Mouse (Mus musculus): ENCODE results near the gene Guca2b.
"Not testable (repeated sequence)": the region's sequence is repeated elsewhere in the genome, so short reads cannot be mapped to it uniquely, and the experiment has no call there.

Guca2b gene

DNA sequence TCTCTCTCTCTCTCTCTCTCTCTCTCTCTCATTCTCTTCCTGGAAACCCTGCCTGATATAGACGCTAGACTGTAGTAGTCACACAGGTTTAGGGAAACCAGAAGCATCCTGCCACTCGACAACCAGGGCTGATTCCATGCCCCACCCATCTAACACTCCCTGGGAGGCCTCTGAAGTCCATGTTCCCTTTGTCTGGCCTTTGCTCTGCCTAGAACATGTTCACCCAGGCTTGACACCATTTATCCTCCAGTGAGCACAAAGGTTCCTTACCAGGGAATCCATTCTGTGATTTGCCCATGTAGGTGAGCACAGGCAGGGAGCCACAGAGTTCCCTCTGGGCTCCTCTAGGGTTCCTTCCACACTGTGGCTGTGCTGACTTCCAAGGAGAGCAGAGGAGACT is 508 bp downstream of the Guca2b start:
- CTCF ChIA-PET, result no interaction called here

DNA sequence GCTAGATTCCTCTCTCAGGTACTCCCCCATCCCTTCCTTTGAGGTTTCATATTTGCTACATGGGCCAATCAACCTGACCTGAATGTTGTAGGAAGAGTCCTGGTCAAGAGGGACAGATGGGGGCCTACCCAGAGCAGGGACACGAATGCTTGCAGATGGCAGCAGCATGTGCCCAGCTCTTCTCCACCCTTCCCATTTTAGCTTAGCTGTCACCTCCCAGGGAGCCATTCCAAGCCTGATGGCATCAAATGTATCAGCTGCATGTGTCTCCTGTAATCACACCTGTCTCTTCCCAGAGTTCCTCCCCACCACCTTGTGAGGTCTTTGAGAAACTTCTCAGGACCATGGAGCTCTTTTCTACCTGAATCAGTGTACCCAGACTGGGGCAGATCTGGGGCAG is 1.7 kb downstream of the Guca2b start:
- CTCF ChIA-PET, result no interaction called here

DNA sequence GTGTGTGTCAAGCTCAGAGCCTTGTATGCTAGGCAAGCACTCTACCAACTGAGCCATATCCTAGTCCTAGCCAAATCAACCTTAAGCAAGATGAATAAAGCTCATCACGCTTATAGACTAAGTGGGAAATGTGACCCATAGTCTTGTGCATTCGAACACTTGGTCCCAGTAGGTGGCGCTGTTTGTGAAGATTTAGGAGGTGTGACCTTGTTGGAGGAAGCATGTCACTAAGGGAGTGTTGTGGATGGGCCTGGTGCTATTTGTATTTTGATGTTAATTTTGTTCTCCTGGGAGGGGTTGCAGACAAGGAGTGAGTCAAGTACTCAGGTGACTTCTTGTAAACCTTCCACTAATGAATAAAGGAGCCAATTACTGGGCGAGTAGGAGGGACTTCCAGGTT is 16.1 kb downstream of the Guca2b start:
- CTCF ChIA-PET, result no interaction called here

DNA sequence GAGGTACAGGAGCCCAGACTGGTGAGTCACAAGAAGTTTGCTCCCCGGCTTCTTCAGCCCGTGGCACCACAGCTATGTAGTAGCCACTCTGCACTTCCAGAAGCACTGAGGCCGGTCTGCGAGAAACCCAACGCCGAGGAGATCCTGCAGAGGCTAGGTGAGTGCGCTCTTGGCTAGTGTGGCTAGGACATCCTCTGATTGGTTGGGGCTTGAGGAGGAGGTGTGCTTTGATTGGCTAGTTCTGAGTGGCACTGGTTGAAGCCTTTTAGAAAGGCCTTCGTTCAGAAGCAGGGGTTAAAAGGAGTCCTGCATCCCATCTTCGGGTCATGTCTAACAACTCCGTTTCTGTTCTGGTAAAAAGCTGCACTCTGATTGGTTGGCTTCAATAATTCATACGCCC is 20.1 kb downstream of the Guca2b start:
- CTCF ChIA-PET, result no interaction called here

DNA sequence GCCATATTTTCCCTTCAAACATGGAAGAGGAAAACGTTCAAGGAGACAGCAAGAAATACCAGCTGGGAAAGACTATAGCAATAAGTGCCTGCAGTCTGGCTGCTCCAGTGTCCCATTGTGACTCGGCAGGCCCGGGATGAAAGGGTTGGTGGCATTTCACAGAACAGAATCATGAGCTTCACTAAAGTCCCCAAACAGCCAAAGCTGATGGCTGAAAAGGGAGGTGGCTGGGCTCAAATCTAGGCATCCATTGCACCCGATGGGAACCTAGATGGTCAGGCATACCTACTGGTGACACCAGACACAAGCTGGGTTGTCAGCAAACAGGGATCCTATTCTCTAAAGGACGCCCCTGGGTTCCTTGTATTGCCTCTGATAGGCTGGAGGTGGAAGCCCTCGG is 20.8 kb downstream of the Guca2b start:
- CTCF ChIA-PET, result no interaction called here

DNA sequence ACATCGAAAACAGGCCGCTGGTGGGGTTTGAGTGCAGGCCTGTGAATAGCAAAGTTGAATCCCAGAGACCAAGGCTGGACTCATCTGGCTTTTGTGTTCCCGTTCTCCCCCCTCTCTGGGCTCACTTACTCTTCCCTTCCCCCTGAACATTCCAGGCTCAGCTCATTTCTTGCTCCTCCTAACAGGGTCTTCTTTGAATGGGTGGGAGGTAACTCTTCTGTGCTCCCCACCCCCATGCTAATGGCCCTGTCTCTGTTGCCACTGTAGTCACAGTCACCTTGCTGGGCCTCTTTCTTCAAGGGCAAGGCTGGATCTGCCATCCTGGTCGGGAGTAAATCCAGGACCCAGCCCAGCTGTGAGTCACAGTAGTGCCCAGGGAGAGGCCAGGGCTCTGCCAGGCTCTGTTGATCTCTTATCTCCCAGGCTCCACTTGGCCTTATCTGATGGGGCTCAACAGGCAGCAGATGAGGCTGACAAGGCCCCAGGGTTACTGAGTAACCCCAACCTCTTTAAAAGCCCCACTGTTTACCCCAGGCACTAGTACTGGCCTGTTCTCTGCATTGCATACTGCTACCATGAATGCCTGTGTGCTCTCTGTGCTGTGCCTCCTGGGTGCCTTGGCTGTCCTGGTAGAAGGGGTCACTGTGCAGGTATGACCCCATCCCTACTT is 21.4 kb downstream of the Guca2b start, which contains the start of gene Guca2a:
TSS of gene Guca2a (plus strand) at position 529 of the 670 bp plus-strand sequence.
- CTCF ChIA-PET, result no interaction called here

DNA sequence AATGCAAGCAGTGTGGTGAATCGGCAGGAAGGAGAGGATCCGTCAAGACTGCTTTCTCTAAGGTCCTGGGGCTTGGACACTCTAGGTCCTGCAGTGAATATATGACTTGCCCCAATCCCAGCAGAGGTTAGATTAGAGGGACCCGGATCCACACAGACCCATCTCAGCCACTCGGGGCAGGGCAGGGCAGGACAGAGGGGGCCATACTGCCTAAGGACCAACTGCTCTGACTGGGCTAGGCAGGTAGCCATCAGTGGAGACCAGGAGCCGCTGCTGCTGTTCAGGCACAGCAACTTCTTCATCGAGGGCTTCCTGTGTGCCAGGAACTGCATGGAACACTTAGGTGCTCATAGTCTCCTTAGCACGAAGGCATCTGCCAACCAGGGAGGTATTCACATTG is 22.0 kb downstream of the Guca2b start:
- CTCF ChIA-PET, result no interaction called here

DNA sequence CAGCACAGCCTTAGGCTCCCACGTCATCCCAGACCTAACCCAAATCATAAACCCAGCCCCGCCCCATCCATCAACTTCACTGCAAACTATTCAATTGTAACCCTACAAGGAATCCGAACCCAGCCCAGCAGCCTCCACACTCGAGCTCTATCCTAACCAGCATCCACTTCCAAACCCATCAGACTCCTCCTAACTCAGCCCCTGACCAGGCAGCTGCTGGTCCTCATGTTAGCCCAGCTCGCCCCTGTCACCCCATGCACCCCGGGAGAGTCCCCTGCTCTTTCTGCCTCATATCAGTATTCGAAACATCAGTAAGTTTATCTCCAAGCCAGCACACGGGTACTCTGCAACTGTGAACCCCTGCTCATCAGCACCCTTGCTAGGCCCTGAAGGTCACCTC is 23.1 kb downstream of the Guca2b start:
- CTCF ChIA-PET, result no interaction called here

DNA sequence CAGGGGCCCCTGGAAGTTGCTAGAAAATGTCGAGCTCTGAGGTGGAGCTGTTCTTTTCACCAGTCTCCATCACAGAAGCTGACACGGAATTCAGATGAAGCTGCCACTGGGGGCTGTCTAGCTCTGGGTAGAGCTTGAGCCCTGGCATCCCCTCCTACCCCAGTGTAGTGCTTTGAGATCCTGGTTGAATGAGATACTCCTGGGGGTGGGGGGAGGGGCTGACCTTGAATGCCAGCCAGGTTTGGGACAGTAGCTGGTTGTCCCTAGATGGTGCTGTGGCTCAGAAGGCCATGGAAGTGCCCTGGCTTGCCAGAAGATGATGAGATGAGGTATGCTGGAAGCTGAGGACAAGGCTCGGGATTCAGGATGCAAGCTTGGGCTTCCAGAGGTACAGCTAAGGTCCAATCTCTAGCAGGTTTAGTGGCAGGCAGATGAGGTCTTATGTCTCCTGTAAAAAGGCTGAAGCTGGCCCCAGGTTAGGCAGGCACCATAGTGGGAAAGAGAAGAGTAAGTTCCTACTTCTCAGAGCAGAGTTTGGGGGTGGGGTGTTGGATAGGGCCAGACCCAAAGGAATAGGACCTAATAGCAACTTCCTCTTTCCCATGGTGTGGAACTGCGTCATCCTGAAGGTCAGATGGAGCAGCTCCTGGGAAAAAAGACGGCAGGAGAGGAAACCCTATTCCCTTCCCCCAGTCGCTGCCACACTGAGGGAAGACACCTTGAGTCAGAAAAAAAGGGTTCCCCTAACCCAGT is 23.7 kb downstream of the Guca2b start:
- CTCF ChIA-PET, result interaction anchor here (0.6 kb wide), 2 partner anchors 49 to 1549 kb away, joined by 5 to 6 read pairs; no protein-coding TSS in a partner anchor

DNA sequence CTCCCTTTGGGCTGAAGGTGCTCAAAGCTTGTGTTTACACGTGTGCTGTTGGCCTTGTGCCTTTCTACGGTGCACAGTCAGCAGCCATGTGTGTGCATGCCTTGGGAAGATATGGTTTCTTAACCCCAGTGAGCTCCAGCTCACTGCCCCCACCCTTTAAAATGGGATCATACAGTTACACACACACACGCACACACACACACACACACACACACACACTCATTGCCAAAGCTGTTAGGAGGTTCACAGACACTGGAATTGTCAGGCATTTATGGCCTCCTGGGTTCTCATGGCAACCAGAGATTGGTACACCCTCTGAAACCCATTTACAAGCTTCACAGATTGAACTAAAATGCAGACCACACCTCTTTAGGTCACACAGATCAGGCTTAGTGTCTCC is 24.8 kb downstream of the Guca2b start:
- CTCF ChIA-PET, result no interaction called here

DNA sequence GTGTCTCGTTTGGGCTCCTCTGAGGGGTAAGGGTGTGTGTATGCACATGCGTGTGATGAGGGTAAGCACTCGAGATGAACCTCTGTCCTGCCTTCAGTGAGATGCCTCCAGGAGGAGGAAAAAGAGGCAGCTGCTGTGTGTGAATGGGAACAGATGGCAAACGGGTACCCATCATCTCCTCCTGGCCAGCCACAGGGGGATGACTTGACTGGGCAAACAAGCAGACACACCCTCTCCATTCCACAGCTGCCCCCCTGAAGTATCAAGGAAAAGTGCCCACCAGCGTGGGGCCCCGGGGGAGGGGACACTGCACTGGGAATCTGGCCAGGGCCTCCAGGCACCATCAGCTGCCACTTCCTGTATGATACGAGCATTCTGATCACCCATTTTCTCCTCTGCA is 25.4 kb downstream of the Guca2b start:
- CTCF ChIA-PET, result no interaction called here

DNA sequence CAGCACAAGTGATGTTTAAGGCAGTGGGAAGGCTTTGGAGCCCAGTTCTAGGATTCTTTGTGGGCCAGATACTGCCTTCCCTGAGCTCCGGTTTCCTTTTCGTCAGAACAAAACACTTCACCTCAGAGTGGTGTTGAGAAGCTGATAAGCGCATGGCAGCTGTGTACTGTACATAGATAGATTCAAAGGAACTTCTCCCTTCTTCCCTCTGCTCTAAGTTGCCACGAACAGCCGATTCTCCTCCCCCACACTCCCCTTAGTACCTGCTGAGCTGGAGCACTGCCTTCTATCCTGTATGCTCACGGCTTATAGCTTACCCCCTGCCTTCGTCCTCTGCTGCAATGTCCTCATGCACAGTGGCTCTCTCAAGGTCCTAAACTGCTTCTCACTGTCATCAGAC is 26.0 kb downstream of the Guca2b start:
- CTCF ChIA-PET, result no interaction called here

DNA sequence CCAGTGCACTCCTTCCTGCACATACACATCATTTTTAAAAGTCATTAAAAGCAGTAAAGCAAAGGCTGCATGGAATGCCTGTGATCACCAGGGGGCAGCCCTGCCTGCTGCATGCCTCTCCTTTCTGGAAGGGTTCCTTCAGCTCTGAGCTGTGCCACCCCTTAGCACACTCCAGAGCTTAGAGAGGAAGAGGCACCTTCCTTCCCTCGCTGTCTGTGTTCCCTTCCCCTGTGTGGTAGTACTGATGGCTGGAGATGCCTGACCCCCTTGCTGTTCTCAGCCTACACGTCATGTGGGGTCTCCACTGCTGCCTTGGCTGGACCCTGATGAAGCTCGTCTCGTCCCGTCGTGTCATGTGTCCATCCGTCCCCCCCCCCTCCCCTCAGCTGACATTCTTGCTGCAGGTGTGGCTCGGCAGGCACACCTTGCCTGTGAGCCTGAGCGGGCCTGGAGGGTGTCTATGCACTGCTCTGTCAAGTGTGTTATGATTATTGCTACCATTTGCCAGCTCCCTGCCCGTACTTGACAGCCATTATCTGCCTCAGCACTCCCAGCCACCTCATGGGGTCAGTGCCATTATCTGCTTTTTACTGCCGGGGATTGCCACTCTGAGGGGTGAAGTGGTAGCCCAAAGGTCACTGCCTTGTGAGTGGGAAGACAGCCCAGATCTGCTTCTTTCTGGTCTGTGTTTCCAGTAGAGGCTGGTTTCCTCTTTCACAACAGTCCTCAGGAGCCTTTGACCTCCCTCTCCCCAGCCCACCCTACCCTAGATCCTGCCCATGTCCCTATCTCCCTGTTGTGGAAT is 27.4 kb downstream of the Guca2b start:
- CTCF ChIA-PET, result interaction anchor here (0.7 kb wide), 1 partner anchor 735 kb away, joined by 10 read pairs; no protein-coding TSS in a partner anchor

DNA sequence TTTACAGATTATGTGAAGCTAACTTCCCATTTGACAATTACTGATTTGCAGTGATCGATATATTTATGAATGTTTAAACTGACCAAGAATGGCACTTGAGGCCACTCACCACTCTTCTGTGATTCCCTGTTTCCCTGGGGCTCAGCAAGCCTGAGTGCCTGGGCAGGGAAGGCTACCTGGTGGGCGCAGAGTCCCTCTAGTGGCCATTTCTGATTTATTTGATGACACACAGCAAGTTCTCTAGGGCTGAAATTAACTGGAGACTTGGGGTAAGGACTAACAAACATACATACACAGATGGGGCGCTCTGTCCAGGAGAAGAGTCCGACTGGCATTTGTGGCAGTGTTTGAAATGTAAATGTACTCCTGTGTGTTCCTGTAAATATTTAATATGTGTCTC is 30.4 kb downstream of the Guca2b start:
- CTCF ChIA-PET, result not testable (repeated sequence)

DNA sequence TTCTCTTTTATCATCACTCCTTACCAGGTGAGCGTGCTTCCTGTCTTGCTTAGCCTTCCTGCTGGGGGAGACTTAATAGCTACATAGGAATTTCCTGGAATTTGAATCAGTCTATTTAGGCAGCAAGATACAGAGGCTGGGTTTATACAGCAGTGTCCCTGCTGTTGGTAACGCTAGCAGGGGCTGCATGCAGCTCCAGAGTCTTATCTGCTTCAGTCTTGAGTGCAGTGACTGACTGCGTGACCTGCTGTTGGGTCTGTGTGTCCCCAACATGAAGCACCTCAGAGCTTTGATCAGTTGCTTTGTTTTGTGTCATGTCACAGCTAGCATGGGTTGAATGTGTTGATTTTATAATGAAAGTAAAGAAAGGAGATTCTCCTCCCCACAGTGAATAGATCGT is 31.4 kb downstream of the Guca2b start:
- CTCF ChIA-PET, result no interaction called here

DNA sequence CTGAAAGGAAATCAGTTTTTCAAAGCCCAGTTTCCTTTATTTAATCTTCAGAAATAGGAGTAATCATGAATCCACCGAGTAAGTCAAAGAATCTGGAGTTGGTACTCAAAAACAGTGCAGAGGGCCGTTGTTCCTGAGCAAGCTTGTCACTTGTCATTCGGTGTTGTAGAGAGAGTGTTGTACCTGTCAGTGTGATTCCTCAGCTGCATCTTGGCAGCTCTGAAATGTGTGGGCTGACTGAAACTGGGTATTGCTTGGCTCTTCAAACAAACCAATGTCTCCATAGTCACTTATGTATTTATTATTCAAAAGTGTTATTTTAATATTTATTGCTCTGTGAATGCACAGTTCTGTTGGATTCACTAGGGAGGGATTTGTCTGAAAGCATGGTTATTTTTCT is 31.9 kb downstream of the Guca2b start:
- CTCF ChIA-PET, result no interaction called here

DNA sequence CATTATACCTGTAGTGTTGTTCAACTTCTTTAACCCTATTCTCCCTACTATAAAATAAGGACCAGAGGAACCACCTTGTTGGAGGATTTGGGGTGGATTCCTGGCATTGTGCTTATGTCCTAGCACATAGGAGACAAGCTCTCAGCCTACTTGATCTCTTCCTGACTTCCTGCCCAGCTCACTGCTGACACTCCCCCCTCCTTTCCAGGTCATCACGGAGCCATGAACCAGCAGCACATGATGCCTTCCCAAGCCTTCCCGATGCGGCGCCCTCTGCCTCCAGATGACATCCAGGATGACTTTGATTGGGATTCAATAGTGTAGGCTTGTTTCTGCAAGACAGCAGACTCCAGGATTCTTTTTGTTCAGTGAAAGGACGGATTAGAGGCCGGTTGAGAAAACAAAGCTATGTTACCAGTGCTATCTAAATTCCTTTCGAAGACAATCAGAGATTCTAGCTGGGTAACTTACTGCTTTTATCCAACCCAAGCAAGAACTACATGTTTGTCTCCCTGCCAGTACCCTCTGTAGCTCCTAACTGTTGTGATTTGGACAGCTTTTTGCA is 32.6 kb downstream of the Guca2b start:
- CTCF ChIA-PET, result no interaction called here

DNA sequence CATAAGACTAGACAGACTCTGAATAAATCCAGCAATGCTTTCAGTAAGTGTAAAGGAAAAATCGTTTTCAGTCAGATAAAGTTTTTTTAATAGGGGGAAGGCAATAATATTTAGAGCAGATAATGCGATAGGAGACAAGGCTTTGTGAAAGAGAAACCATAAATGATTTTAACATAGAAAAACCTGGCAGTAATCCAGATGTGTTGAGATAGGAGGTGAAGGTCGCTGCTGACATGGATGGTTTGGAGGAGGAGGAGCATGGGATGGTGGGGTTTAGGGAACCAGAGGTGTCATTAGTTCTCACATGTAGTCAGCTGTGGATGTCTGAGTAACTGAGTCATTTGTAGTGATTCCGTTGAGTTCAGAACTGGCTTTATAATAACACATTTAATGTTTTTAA is 44.0 kb downstream of the Guca2b start:
- CTCF ChIA-PET, result no interaction called here

DNA sequence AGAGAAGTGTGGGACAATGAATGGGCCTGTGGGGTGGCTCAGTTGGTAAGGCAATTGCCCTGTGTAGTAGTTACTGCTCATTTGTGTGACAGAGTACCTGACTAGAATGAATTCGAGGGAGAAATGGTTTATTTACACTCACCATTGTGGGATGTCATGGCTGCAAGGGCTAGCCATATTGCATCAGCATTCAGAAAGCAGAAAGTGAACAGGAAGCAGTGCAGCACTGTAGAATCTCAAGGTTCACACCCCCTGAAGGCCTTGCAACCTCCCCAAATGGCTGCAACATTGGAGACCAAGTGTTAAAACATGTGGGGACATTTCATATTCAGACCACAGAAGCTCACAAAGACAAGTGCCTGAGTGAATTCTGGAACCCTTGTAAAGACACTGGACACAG is 44.7 kb downstream of the Guca2b start:
- CTCF ChIA-PET, result no interaction called here

DNA sequence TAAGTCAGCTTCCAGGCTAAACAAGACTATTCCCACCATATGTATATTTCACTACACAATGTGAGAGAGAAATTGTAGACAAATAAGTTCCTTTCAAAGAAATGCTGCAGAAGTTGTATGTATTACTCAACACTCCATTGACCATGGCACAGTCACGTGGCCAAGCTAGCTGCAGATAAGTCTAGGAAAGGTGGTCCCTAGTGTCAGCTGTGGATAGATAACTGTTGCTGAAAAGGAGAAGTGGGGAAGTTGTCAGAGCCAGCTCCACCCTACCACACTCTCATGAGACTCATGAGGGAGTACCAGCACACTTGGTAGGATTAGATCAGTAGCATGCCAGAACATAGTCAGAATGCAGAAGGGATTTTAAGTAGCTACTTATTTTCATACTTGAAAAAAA is 49.3 kb downstream of the Guca2b start:
- CTCF ChIA-PET, result no interaction called here

Data from spleen, embryonic (tissue).